Mouse (Mus musculus) limb, embryonic 11.5 days (tissue): Measurements from ENCODE around the gene C130074G19Rik. TPM values are rescaled to one million over a fixed set of nuclear protein-coding genes. Genes with fewer than 3 reads are reported as not detected.

Experiments
- ATAC-seq: fragments of 200-750 bp; cut with Nextera tagmentation; 2 replicates; pipeline ENCODE4 v1.8.0; 2017; ENCODE audit warnings: low read depth; ENCODE audit not compliant: insufficient number of reproducible peaks, low FRiP score, low TSS enrichment
- DNase-seq: peaks from one replicate; pipeline ENCODE4 v3.0.0-alpha.2; 2015; ENCODE audit warnings: low spot score
- H3K27ac ChIP-seq: fragments of 300-500 bp; sonication (generic); replicated peaks from 2 replicates; pipeline ENCODE4 v1.5.1; 2014; ENCODE audit warnings: low read depth, mild to moderate bottlenecking, low read length
- H3K27me3 ChIP-seq: fragments of 300-500 bp; sonication (generic); 2 replicates; pipeline ENCODE4 v1.6.1; 2014; ENCODE audit warnings: mild to moderate bottlenecking, low read length, mixed read lengths; ENCODE audit not compliant: control insufficient read depth, insufficient read depth
- H3K36me3 ChIP-seq: fragments of 300-500 bp; sonication (generic); 2 replicates; pipeline ENCODE4 v1.6.1; 2014; ENCODE audit warnings: mild to moderate bottlenecking, low read length, moderate library complexity, mixed read lengths; ENCODE audit not compliant: control insufficient read depth, insufficient read depth
- H3K4me1 ChIP-seq: fragments of 300-500 bp; sonication (generic); 2 replicates; pipeline ENCODE4 v1.6.1; 2014; ENCODE audit warnings: low read length, mixed read lengths; ENCODE audit not compliant: control insufficient read depth, insufficient read depth
- H3K4me2 ChIP-seq: fragments of 300-500 bp; sonication (generic); 2 replicates; pipeline ENCODE4 v1.6.1; 2014; ENCODE audit warnings: low read depth, mild to moderate bottlenecking, moderate library complexity; ENCODE audit not compliant: severe bottlenecking
- H3K4me3 ChIP-seq: fragments of 300-500 bp; sonication (generic); 2 replicates; pipeline ENCODE4 v1.5.1; 2014; ENCODE audit warnings: low read depth, low read length
- H3K9ac ChIP-seq: fragments of 300-500 bp; sonication (generic); 2 replicates; pipeline ENCODE4 v1.6.1; 2014; ENCODE audit warnings: mild to moderate bottlenecking, low read length
- H3K9me3 ChIP-seq: fragments of 300-500 bp; sonication (generic); 2 replicates; pipeline ENCODE4 v1.6.1; 2016; ENCODE audit warnings: low read length; ENCODE audit not compliant: control insufficient read depth
- WGBS: fragments of 180-500 bp; shearing (Covaris S2); extraction: QIAGEN DNeasy Blood & Tissue Kit; methylation state at CpG from one replicate; pipeline ENCODE4 v1.1.7; 2014; 5-methylcytosine and 5-hydroxymethylcytosine counted together
- polyA plus RNA-seq: library from polyadenylated mRNA; unstranded; fragments of >200 nt; fragmentation: Nextera tagmentation; extraction: Ambion mirVana; gene quantifications from 2 replicates; pipeline ENCODE4 v1.2.1, GENCODE M21; 2014

Gene C130074G19Rik
- polyA plus RNA-seq, 1 experiment from 2014 or later = 0.99 TPM

DNA sequence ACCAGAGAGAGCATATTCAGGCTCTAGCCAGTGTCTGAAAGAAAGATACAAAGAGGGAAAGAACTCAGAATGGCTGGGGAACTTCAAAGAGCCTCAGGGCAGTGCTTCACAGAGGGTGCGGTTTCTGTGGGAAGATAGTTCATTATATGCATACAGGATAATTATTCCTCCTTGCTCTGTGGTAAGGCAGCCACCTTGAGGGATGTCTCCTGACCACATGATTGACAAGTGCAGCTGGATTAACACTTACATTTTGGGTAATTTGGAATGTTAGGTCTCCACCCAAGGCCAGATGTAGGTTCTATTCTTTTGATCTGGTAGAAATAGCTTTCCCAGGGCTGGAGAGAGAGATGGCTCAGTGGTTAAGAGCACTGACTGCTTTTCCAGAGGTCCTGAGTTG is 3.1 kb upstream of the C130074G19Rik start:
- ATAC-seq (no peak), DNase-seq (no peak)
- Histone ChIP-seq H3K4me3 (no peak overlapping the region), H3K4me2 (no peak overlapping the region), H3K4me1 (0 out of 2 replicates have a peak, but pooled peaks cover 3% of the 10 kb centered on the region), H3K36me3 (no peaks in the 10 kb centered on the region), H3K9me3 (no peaks in the 10 kb centered on the region), H3K27ac (no peak overlapping the region), H3K9ac (no peak overlapping the region), H3K27me3 (peaks cover 28% of the 10 kb centered on the region)
- 86% methylated on average over 1 of the region's 1 CpGs for WGBS

GRCm38 (mm10) chr1:184881861-184882260 is 1.2 kb downstream of the C130074G19Rik start:
- Histone ChIP-seq H3K27me3 (peaks cover 29% of the 10 kb centered on the region), H3K4me2 (no peak overlapping the region)
- ATAC-seq = no peak

GRCm38 (mm10) chr1:184881211-184881610 is 1.8 kb downstream of the C130074G19Rik start:
- WGBS = 93% methylated on average over 5 of the region's 5 CpGs
- no peaks in the 10 kb centered on the region for H3K36me3 ChIP-seq
- ATAC-seq (no peak), DNase-seq (no peak)
- no peak overlapping the region for H3K27ac ChIP-seq
- H3K4me1 ChIP-seq = 0 out of 2 replicates have a peak, but pooled peaks cover 3% of the 10 kb centered on the region
- no peak overlapping the region for H3K4me3 ChIP-seq
- no peaks in the 10 kb centered on the region for H3K9me3 ChIP-seq
- H3K27me3 ChIP-seq = peaks cover 29% of the 10 kb centered on the region
- no peak overlapping the region for H3K4me2 ChIP-seq
- H3K9ac ChIP-seq = no peak overlapping the region

More at GRCm38 (mm10) chr1:184881861-184882260, 1.2 kb downstream of the C130074G19Rik start:
- Histone ChIP-seq H3K36me3 (no peaks in the 10 kb centered on the region), H3K4me1 (0 out of 2 replicates have a peak, but pooled peaks cover 3% of the 10 kb centered on the region), H3K9ac (no peak overlapping the region), H3K27ac (no peak overlapping the region), H3K9me3 (no peaks in the 10 kb centered on the region), H3K4me3 (peak overlapping the region; percentile 47; the same call in 1 of the 2 replicates)
- DNase-seq = no peak
- WGBS = 65% methylated on average over 7 of the region's 7 CpGs

GRCm38 (mm10) chr1:184878860-184879259 is 4.2 kb downstream of the C130074G19Rik start:
- Histone ChIP-seq H3K4me1 (0 out of 2 replicates have a peak, but pooled peaks cover 3% of the 10 kb centered on the region), H3K27me3 (peaks cover 27% of the 10 kb centered on the region), H3K36me3 (no peaks in the 10 kb centered on the region; the same call in 1 of the 2 replicates), H3K4me3 (no peak overlapping the region), H3K9ac (no peak overlapping the region), H3K27ac (no peak overlapping the region), H3K4me2 (no peak overlapping the region), H3K9me3 (no peaks in the 10 kb centered on the region)
- 82% methylated on average over 6 of the region's 6 CpGs for WGBS
- ATAC-seq = no peak
- DNase-seq = no peak

DNA sequence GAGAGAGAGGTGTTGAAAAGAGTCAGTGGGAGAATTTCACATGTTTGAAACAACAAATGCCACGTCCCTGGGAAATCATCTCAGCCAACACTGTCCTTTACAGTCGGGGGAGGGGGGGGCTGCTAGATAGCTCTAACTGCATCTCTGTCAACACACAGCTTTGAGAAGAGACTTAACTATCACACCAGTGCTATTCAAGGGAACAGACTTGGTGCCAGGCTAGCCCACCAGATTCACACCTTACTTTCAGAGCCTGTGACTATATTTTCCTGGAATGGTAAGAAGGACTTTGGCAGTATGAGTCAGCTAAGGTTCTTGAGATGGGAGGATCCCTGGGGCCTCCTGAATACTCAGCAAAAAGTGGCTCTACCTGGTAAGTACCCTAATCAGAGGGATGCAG is 5.7 kb downstream of the C130074G19Rik start:
- peaks cover 12% of the 10 kb centered on the region for H3K27me3 ChIP-seq
- H3K36me3 ChIP-seq = no peaks in the 10 kb centered on the region; the same call in 1 of the 2 replicates
- WGBS = 70% methylated on average over 2 of the region's 2 CpGs

DNA sequence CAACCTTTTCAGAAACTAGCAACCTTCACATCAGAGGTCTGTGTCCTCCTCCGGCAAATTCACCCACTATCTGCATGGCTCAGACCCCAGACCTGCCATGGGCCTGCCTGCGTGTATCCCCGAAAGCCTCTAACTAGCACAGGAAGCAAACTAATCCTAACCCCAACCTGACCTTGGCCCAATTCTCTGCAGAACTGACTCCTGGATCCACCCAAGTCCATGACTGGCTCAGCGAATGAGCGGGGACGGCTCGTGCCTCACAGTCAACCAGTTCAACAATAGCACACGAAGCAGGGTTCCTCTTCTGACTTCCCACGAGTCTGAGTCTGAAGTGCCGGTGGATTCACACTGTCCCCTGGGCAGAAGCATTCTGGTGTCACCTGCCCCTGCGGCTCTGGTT is 9.1 kb downstream of the C130074G19Rik start:
- DNase-seq = no peak
- Histone ChIP-seq H3K4me1 (peaks cover 8% of the 10 kb centered on the region), H3K4me3 (no peak overlapping the region), H3K27ac (no peak overlapping the region), H3K36me3 (no peaks in the 10 kb centered on the region; the same call in 1 of the 2 replicates), H3K27me3 (no peaks in the 10 kb centered on the region), H3K9ac (no peak overlapping the region), H3K9me3 (no peaks in the 10 kb centered on the region), H3K4me2 (no peak overlapping the region)
- ATAC-seq = no peak
- 84% methylated on average over 11 of the region's 11 CpGs for WGBS

More for the DNA sequence above, 5.7 kb downstream of the C130074G19Rik start:
- H3K4me3 ChIP-seq = no peak overlapping the region
- H3K4me1 ChIP-seq = no peaks in the 10 kb centered on the region
- H3K9me3 ChIP-seq = no peaks in the 10 kb centered on the region
- H3K4me2 ChIP-seq = no peak overlapping the region
- ATAC-seq (no peak), DNase-seq (no peak)
- no peak overlapping the region for H3K9ac ChIP-seq
- no peak overlapping the region for H3K27ac ChIP-seq

DNA sequence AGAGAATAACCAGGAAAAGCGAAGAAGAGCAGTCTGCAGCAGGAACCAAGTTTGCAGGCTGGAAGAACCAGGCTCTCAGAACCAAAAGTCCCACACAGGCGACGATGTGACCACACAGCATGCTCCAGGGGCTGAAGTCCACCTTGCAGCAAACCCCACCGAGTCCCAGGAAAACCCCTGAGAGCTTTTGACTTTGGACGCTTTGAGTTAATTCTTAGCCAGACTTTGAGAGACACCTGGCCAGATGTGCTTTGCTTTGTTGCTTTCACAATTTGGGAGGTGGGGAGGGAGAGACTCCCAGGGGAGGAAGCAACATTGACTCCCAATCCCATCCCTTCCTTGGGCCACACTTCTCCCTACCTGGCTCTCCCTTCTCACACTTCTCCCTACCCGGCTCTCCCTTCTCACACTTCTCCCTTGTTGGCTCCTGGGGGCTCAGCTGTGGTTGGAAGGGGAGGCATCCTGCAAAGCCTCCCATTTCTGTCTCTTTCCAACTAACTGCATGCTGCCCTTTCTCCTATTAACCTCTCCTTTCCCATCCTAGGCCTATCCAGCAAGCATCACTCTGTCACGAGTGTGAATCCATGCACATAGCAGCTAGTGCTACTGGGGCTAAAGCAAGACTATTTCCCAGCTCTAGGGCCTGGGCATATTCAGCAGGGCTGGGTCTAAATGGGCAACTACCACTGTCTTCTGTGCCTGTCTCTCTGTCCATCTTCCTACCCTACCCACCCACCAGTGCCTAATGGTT is 10.8 kb downstream of the C130074G19Rik start:
- no peak overlapping the region for H3K4me2 ChIP-seq
- no peak overlapping the region for H3K27ac ChIP-seq
- H3K4me1 ChIP-seq = peaks cover 8% of the 10 kb centered on the region
- H3K9me3 ChIP-seq = no peaks in the 10 kb centered on the region
- no peak overlapping the region for H3K4me3 ChIP-seq
- no peaks in the 10 kb centered on the region for H3K27me3 ChIP-seq
- H3K36me3 ChIP-seq = no peaks in the 10 kb centered on the region; the same call in 1 of the 2 replicates
- 76% methylated on average over 7 of the region's 7 CpGs for WGBS
- no peak for ATAC-seq
- DNase-seq = no peak
- no peak overlapping the region for H3K9ac ChIP-seq

DNA sequence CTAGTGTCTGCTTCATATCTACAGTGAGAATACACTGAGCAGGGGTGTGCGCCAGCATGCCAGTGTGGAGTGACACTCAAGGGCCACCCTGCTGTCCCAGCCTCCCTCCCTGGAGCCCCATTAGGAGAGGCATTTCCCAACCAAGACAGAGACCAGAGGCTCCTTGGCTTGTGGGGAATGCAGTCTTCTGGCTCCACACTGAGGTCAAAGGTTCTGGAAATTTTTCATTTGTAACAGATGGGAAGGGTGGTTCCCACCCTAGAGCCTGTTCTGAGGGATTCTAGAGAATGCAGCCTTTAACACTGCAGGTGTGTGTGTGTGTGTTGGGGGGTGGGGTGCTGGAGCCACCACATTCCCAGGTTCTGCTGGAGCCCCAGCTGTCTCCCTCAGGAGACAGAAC is 11.5 kb downstream of the C130074G19Rik start:
- ATAC-seq = peak; percentile 49; the same call in 1 of the 2 replicates
- whole genome bisulfite sequencing = 83% methylated on average over 1 of the region's 1 CpGs

More for the DNA sequence above, 11.5 kb downstream of the C130074G19Rik start:
- Histone ChIP-seq H3K9ac (no peak overlapping the region), H3K36me3 (no peaks in the 10 kb centered on the region; the same call in 1 of the 2 replicates), H3K4me1 (peaks cover 8% of the 10 kb centered on the region), H3K27me3 (no peaks in the 10 kb centered on the region), H3K27ac (no peak overlapping the region), H3K9me3 (no peaks in the 10 kb centered on the region), H3K4me2 (no peak overlapping the region), H3K4me3 (no peak overlapping the region)
- no peak for DNase-seq
